In genomic region chr2:132427160-132427941, GRCm38 (mm10) we compare ENCODE assay signal across 11 mouse cellular contexts. TPM values are rescaled to one million over a fixed set of nuclear protein-coding genes. Genes with fewer than 3 reads are reported as not detected.
DNase-seq lines count a peak whose midpoint lies in the region; ATAC-seq and TF ChIP-seq lines count a peak whose summit lies in the region.
"Had no signal": no experiment of that assay in that cellular context is flagged by ENCODE, and none has a peak within 500 bp of the region (broad histone marks: within the 10 kb centered on the region; RNA-seq: fewer than 3 reads in every experiment).

No protein-coding gene starts in this region.

- WGBS in forebrain, embryonic 16.5 days, result 27% methylated on average over 17 of the region's 17 CpGs

- H3K36me3 ChIP-seq in MEL (ENCODE audit: control insufficient read depth in 1 of 2, insufficient read depth in 2 of 2, low read length in 2 of 2), result no peaks in the 10 kb centered on the region
- H3K36me3 ChIP-seq in forebrain, embryonic 16.5 days (ENCODE audit: control insufficient read depth, insufficient read depth), result no peaks in the 10 kb centered on the region

- H3K9me3 ChIP-seq in MEL (replicated peaks; ENCODE audit: insufficient read depth, low read length), result no peaks in the 10 kb centered on the region
- no peaks in the 10 kb centered on the region for H3K9me3 ChIP-seq in forebrain, embryonic 16.5 days (ENCODE audit: control insufficient read depth, low read length)

- DNase-seq in kidney, postnatal 4 days, result peak; percentile 37 to 44
- no peak for DNase-seq in kidney, adult 18-20 months
- peak; percentile 54 for DNase-seq in MEL (ENCODE audit: low read depth, low spot score)
- DNase-seq in brain, embryonic 14.5 days (ENCODE audit: low read depth), result peak; percentile 94
- no peak for DNase-seq in liver
- DNase-seq in natural killer cell, adult 2 months (ENCODE audit: low spot score in 2 of 2), result no peak
- no peak for DNase-seq in thymus, postnatal 36 days

- H3K4me1 ChIP-seq in MEL (ENCODE audit: control insufficient read depth in 1 of 2, insufficient read depth in 2 of 2, low read length in 2 of 2), result no peaks in the 10 kb centered on the region
- peaks cover 16% of the 10 kb centered on the region for H3K4me1 ChIP-seq in forebrain, embryonic 16.5 days (replicated peaks; ENCODE audit: control insufficient read depth, insufficient read depth, low read length)

- H3K27me3 ChIP-seq in MEL (ENCODE audit: control insufficient read depth in 1 of 2, insufficient read depth in 2 of 2, low read length in 2 of 2), result no peaks in the 10 kb centered on the region
- no peaks in the 10 kb centered on the region for H3K27me3 ChIP-seq in forebrain, embryonic 16.5 days (replicated peaks; ENCODE audit: control insufficient read depth, insufficient read depth, low read length)

- TF ChIP-seq CTCF in MEL (IDR thresholded peaks at IDR 0.05 in 2 of 3, conservative IDR thresholded peaks at IDR 0.05 in 1 of 3; ENCODE audit: control insufficient read depth in 1 of 3, insufficient read depth in 1 of 3, low read depth in 2 of 3, low read length in 3 of 3, poor library complexity in 1 of 3, severe bottlenecking in 1 of 3), result no peak
- no peak for TF ChIP-seq CTCF in brain, embryonic 14.5 days (IDR thresholded peaks at IDR 0.05; ENCODE audit: borderline replicate concordance, extremely low read depth, insufficient read depth, insufficient read length)

- no peak overlapping the region for H3K4me3 ChIP-seq in MEL (ENCODE audit: control insufficient read depth in 1 of 2, insufficient read depth in 1 of 2, low read depth in 2 of 2, low read length in 2 of 2)
- no peak overlapping the region for H3K4me3 ChIP-seq in forebrain, embryonic 16.5 days (replicated peaks; ENCODE audit: low read length)
- H3K4me3 ChIP-seq: erythroblast, embryonic 14.5 days had no signal

- ATAC-seq in forebrain, embryonic 16.5 days, result peak; percentile 83
- ATAC-seq: Patski had no signal

- TF ChIP-seq EP300 in MEL (IDR thresholded peaks at IDR 0.05; ENCODE audit: low read depth in 1 of 2, low read length in 2 of 2), result peak in 1 of 2 experiments; percentile 39; a peak in 1 of 4 replicates

- peak overlapping the region; percentile 18 for H3K4me2 ChIP-seq in forebrain, embryonic 16.5 days (ENCODE audit: low read length)

- no peak for TF ChIP-seq POLR2A in MEL (IDR thresholded peaks at IDR 0.05; ENCODE audit: control insufficient read depth in 1 of 2, insufficient read depth in 1 of 2, low read depth in 1 of 2, low read length in 2 of 2, poor library complexity in 1 of 2)
- no peak for TF ChIP-seq POLR2A in brain, embryonic 14.5 days (IDR thresholded peaks at IDR 0.05; ENCODE audit: borderline replicate concordance, extremely low read depth, insufficient read depth, insufficient read length, poor library complexity, severe bottlenecking)

- no peak overlapping the region for H3K27ac ChIP-seq in MEL (ENCODE audit: control insufficient read depth, low read depth, low read length)
- H3K27ac ChIP-seq in forebrain, embryonic 16.5 days (ENCODE audit: low read length), result peak overlapping the region; percentile 17

- no peak overlapping the region for H3K9ac ChIP-seq in MEL (ENCODE audit: control insufficient read depth, low read depth, low read length, poor library complexity, severe bottlenecking)
- no peak overlapping the region for H3K9ac ChIP-seq in forebrain, embryonic 16.5 days (replicated peaks; ENCODE audit: low read depth, low read length)

- no peaks in the 10 kb centered on the region for H3K79me2 ChIP-seq in MEL (ENCODE audit: control insufficient read depth, insufficient read depth, low read length, poor library complexity)

- TF ChIP-seq RAD21 in MEL (IDR thresholded peaks at IDR 0.05; ENCODE audit: low read depth, low read length), result no peak

TF ChIP-seq in MEL, 35 proteins besides CTCF, POLR2A, EP300 and RAD21:
- TF ChIP-seq ELF1 (IDR thresholded peaks at IDR 0.05; ENCODE audit: low read depth, low read length) (0 out of 2 replicates have a peak, but pooled peaks have one; percentile 8), GATA1 (IDR thresholded peaks at IDR 0.05; ENCODE audit: low read depth, low read length) (peak; percentile 46; the same call in 1 of the 2 replicates), TAL1 (IDR thresholded peaks at IDR 0.05; ENCODE audit: low read length) (no peak), MAFK (IDR thresholded peaks at IDR 0.05; ENCODE audit: borderline replicate concordance, low read depth, low read length) (no peak)

RNA-seq across cellular contexts. Expression of gene Prokr2, which starts 42.1 kb away (rescaled TPM):
- not detected in 2 replicates for total RNA-seq in MEL (2012; rRNA removed)
- polyA plus RNA-seq in MEL (2012; ENCODE audit: insufficient read depth in 1 of 2, insufficient read length in 2 of 2, low read depth in 1 of 2, low replicate concordance in 2 of 2, missing spikeins in 1 of 2), result not detected
- polyA plus RNA-seq in brain, embryonic 14.5 days (2012; rRNA removed), result 3.5 and 5.7 TPM in 2 replicates
- 6.1 and 6.7 TPM in 2 replicates for polyA plus RNA-seq in forebrain, embryonic 16.5 days (2015; fragmentation: Nextera tagmentation; extraction: Ambion mirVana)
- total RNA-seq: liver, adult 2 months had no signal
- polyA plus RNA-seq: erythroblast, embryonic 14.5 days; liver, adult 2 months; Patski had no signal

Comparison
In these comparisons a context has a peak if more than half of its experiments do, and no peak if none do; other contexts are left out.
1. DNase-seq: peak in kidney, postnatal 4 days (2 of 2), MEL (single experiment) and brain, embryonic 14.5 days (single experiment); none in kidney, adult 18-20 months (single experiment), liver (single experiment), natural killer cell, adult 2 months (0 of 2) and thymus, postnatal 36 days (0 of 2).